Mouse (Mus musculus): ENCODE results near the gene Slc35f4. TPM values are rescaled to one million over a fixed set of nuclear protein-coding genes. Genes with fewer than 3 reads are reported as not detected.

The Slc35f4 gene
- polyA plus RNA-seq, 1 experiment: not detected

DNA sequence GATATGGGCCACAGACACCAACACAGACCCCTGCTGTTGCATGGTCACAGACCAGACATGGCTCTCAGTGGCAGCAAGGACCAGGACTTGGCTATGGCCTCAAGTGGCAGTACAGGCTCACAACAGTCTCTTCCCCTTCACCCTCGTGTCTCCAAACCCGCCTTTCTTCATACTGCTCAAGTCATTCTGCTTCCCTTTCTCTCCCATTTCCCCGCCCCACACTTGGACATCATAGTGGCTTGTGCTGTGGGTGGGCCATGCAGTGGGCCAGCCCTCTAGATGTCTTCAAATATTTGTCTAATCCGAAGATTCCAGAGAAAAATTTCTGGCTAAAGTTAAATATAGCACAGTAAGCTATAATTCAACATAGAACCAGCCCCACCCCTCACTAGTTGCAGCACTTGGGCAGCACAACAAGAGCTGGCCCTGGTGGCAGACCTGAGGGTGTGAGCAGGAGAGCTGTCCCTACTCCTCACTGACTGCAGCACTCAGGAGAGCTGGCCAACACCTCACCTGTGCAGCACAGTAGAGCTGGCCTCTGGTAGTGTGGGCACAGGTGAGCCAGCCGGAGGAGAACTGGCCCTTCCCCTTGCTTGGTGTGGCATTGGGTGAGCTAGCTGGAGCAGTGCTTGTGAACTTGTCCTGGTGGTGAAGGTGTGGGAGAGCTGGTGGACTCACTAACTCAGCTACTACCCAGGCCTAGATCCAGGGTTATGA is 260.4 kb downstream of the Slc35f4 start:
- no peak for DNase-seq (ENCODE audit: low read depth in 1 of 2, low spot score in 2 of 2)
- TF ChIP-seq POLR2A (IDR thresholded peaks at IDR 0.05; ENCODE audit: low read depth, low read length) (no peak), CTCF (IDR thresholded peaks at IDR 0.05; ENCODE audit: extremely low read depth, insufficient read depth, insufficient read length, insufficient replicate concordance) (no peak)
- no peaks in the 10 kb centered on the region for H3K36me3 ChIP-seq (ENCODE audit: control insufficient read depth, insufficient read depth, low read length)
- no peaks in the 10 kb centered on the region for H3K4me1 ChIP-seq (ENCODE audit: control insufficient read depth, insufficient read depth, insufficient read length)
- no peak overlapping the region for H3K27ac ChIP-seq (ENCODE audit: insufficient read depth, low read length)
- no peaks in the 10 kb centered on the region for H3K27me3 ChIP-seq (ENCODE audit: control insufficient read depth, insufficient read depth, low read length)
- 76% methylated on average over 5 of the region's 5 CpGs for WGBS
- no peak overlapping the region for H3K4me3 ChIP-seq (ENCODE audit: extremely low read depth, insufficient read depth, insufficient read length)

Measured in spleen, adult 2 months (tissue).